Mouse (Mus musculus) mouse trophoblast stem cell (cell line): ENCODE measurements around the gene Chad.

ENCODE experiments used
- in situ Hi-C, 2 experiments: fragments of 300-500 bp; cut with MseI, MboI; formaldehyde crosslinking; loops; 2 replicates in 1 of 2; 3 replicates in 1 of 2; pipeline ENCODE4 v1.15.1; 2025

Gene Chad

GRCm38 (mm10) chr11:94566534-94566933, 1.7 kb downstream of the Chad start:
- in situ Hi-C loops: no loop called here

GRCm38 (mm10) chr11:94567326-94567725, 2.5 kb downstream of the Chad start:
- in situ Hi-C loops: no loop called here

GRCm38 (mm10) chr11:94570612-94571011, 5.8 kb downstream of the Chad start:
- in situ Hi-C loops: no loop called here

GRCm38 (mm10) chr11:94571850-94572249, 7.0 kb downstream of the Chad start:
- in situ Hi-C loops: no loop called here

GRCm38 (mm10) chr11:94574560-94574959, 9.7 kb downstream of the Chad start:
- in situ Hi-C loops: no loop called here

- in situ Hi-C loops: no loop called here
Measured at GRCm38 (mm10) chr11:94575036-94575435, 10.2 kb downstream of the Chad start.

GRCm38 (mm10) chr11:94576361-94576760, 11.5 kb downstream of the Chad start:
- in situ Hi-C loops: no loop called here

- in situ Hi-C loops: no loop called here
Measured at GRCm38 (mm10) chr11:94580111-94580740, 15.4 kb downstream of the Chad start.

GRCm38 (mm10) chr11:94585091-94585490, 20.2 kb downstream of the Chad start:
- in situ Hi-C loops: no loop called here

- in situ Hi-C loops: no loop called here
Measured at GRCm38 (mm10) chr11:94587511-94587910, 22.7 kb downstream of the Chad start.

- in situ Hi-C loops: no loop called here
Measured at GRCm38 (mm10) chr11:94596311-94596852, 31.5 kb downstream of the Chad start.

GRCm38 (mm10) chr11:94597319-94597718, 32.5 kb downstream of the Chad start:
- in situ Hi-C loops: no loop called here

- in situ Hi-C loops: no loop called here
Measured at GRCm38 (mm10) chr11:94598437-94599120, 33.7 kb downstream of the Chad start.

- in situ Hi-C loops: no loop called here
Measured at GRCm38 (mm10) chr11:94600447-94600846, 35.6 kb downstream of the Chad start.

GRCm38 (mm10) chr11:94601321-94602281, 36.8 kb downstream of the Chad start, which contains the start of gene Acsf2:
Gene Acsf2, minus strand, starts transcription at chr11:94601871.
- in situ Hi-C loops: no loop called here

GRCm38 (mm10) chr11:94602356-94602955, 37.6 kb downstream of the Chad start:
- in situ Hi-C loops: no loop called here

GRCm38 (mm10) chr11:94610744-94611740, 46.2 kb downstream of the Chad start:
- in situ Hi-C loops: no loop called here

GRCm38 (mm10) chr11:94614603-94615002, 49.8 kb downstream of the Chad start:
- in situ Hi-C loops: no loop called here

- in situ Hi-C loops: no loop called here
Measured at GRCm38 (mm10) chr11:94615494-94615893, 50.6 kb downstream of the Chad start.

GRCm38 (mm10) chr11:94617646-94618045, 52.8 kb downstream of the Chad start:
- in situ Hi-C loops: no loop called here
